Mouse (Mus musculus): ENCODE measurements around the gene Zmiz1. TPM values are rescaled to one million over a fixed set of nuclear protein-coding genes. Genes with fewer than 3 reads are reported as not detected.

The Zmiz1 gene
- total and polyA plus RNA-seq, 3 experiments, result 3.7 to 45.8 (median 11.1) TPM

- in situ Hi-C loops (cut with MboI; ENCODE audit: low pct_ligation_motif_present, low pct_unique_long_range_greater_than_20kb, low sequenced_read_pairs), result no loop called here
- H3K4me2 ChIP-seq (ENCODE audit: insufficient read depth, low read depth, poor library complexity, severe bottlenecking), result no peak overlapping the region
- H3K4me1 ChIP-seq (ENCODE audit: control insufficient read depth in 1 of 2, insufficient read depth in 2 of 2), result peaks cover 48 to 98% of the 10 kb centered on the region in 2 experiments
- DNase-seq (ENCODE audit: extremely low read depth), result no peak
- dilution Hi-C loops (cut with MboI; ENCODE audit: extremely low pct_ligation_motif_present, extremely low pct_unique_long_range_greater_than_20kb, low sequenced_read_pairs), result no loop called here
- peaks cover 15 to 38% of the 10 kb centered on the region in 2 experiments for H3K36me3 ChIP-seq (replicated peaks in 1 of 2; ENCODE audit: control insufficient read depth in 1 of 2, insufficient read depth in 1 of 2, low read length in 1 of 2)
- H3K9me3 ChIP-seq (replicated peaks; ENCODE audit: low read length), result no peaks in the 10 kb centered on the region
- no peak for TF ChIP-seq ZNF384 (IDR thresholded peaks at IDR 0.05; ENCODE audit: low read depth, low read length)
- no peak for TF ChIP-seq GABPA (IDR thresholded peaks at IDR 0.05; ENCODE audit: insufficient replicate concordance, low read depth, low read length)
- no peak for TF ChIP-seq PAX5 (IDR thresholded peaks at IDR 0.05; ENCODE audit: low read length)
- no peak for TF ChIP-seq ETS1 (conservative IDR thresholded peaks at IDR 0.05; ENCODE audit: low read depth, low read length)
- no peak for TF ChIP-seq SIN3A (IDR thresholded peaks at IDR 0.05; ENCODE audit: low read length)
- TF ChIP-seq E2F4 (IDR thresholded peaks at IDR 0.05; ENCODE audit: insufficient replicate concordance, low read depth, low read length), result no peak
- no peak for TF ChIP-seq TBP (conservative IDR thresholded peaks at IDR 0.05; ENCODE audit: low read depth, low read length)
- no peak for TF ChIP-seq ZC3H11A (IDR thresholded peaks at IDR 0.05; ENCODE audit: low read depth, low read length)
- no peak for TF ChIP-seq MYC (IDR thresholded peaks at IDR 0.05; ENCODE audit: low read depth, low read length)
- TF ChIP-seq USF1 (IDR thresholded peaks at IDR 0.05; ENCODE audit: low read depth, low read length), result no peak
- TF ChIP-seq CHD2 (IDR thresholded peaks at IDR 0.05; ENCODE audit: low read length), result no peak
- no peak for TF ChIP-seq MXI1 (IDR thresholded peaks at IDR 0.05; ENCODE audit: low read depth, low read length)
- no peak for TF ChIP-seq JUN (IDR thresholded peaks at IDR 0.05; ENCODE audit: insufficient read depth, low read depth, low read length)
- no peak for TF ChIP-seq MAZ (IDR thresholded peaks at IDR 0.05; ENCODE audit: low read depth, low read length)
- no peak for TF ChIP-seq NELFE (IDR thresholded peaks at IDR 0.05; ENCODE audit: low read depth, low read length)
- no peak for TF ChIP-seq ELF1 (IDR thresholded peaks at IDR 0.05; ENCODE audit: low read depth, low read length)
- H3K9ac ChIP-seq (ENCODE audit: insufficient read depth, low read depth), result no peak overlapping the region
- no peak overlapping the region for H3K4me3 ChIP-seq (replicated peaks in 1 of 3; ENCODE audit: low read depth in 2 of 3, low read length in 2 of 3, poor library complexity in 1 of 3)
- no peaks in the 10 kb centered on the region for H3K27me3 ChIP-seq (replicated peaks)
- 0 out of 2 replicates have a peak, but pooled peaks cover 2% of the 10 kb centered on the region for H3K79me2 ChIP-seq (replicated peaks; ENCODE audit: control insufficient read depth, extremely low read depth, insufficient read depth, poor library complexity, severe bottlenecking)
- no peak overlapping the region for H3K27ac ChIP-seq (ENCODE audit: insufficient read depth, low read depth)
These were observed 63.4 kb downstream of the Zmiz1 start for GRCm38 (mm10) chr14:25522415-25522814.

GRCm38 (mm10) chr14:25523230-25524110 is 64.5 kb downstream of the Zmiz1 start:
- dilution Hi-C loops (cut with MboI; ENCODE audit: extremely low pct_ligation_motif_present, extremely low pct_unique_long_range_greater_than_20kb, low sequenced_read_pairs), result no loop called here

More at GRCm38 (mm10) chr14:25523230-25524110, 64.5 kb downstream of the Zmiz1 start:
- peaks cover 40 to 98% of the 10 kb centered on the region in 2 experiments for H3K4me1 ChIP-seq (ENCODE audit: control insufficient read depth in 1 of 2, insufficient read depth in 2 of 2)
- H3K4me2 ChIP-seq (ENCODE audit: insufficient read depth, low read depth, poor library complexity, severe bottlenecking), result no peak overlapping the region
- in situ Hi-C loops (cut with MboI; ENCODE audit: low pct_ligation_motif_present, low pct_unique_long_range_greater_than_20kb, low sequenced_read_pairs), result no loop called here
- no peak for DNase-seq (ENCODE audit: extremely low read depth)
- H3K79me2 ChIP-seq (replicated peaks; ENCODE audit: control insufficient read depth, extremely low read depth, insufficient read depth, poor library complexity, severe bottlenecking), result no peaks in the 10 kb centered on the region
- no peak overlapping the region for H3K27ac ChIP-seq (ENCODE audit: insufficient read depth, low read depth)
- no peak overlapping the region for H3K4me3 ChIP-seq (replicated peaks in 1 of 3; ENCODE audit: low read depth in 2 of 3, low read length in 2 of 3, poor library complexity in 1 of 3)
- H3K36me3 ChIP-seq (replicated peaks in 1 of 2; ENCODE audit: control insufficient read depth in 1 of 2, insufficient read depth in 1 of 2, low read length in 1 of 2), result peaks cover 12 to 39% of the 10 kb centered on the region in 2 experiments
- no peaks in the 10 kb centered on the region for H3K27me3 ChIP-seq (replicated peaks)
- H3K9me3 ChIP-seq (replicated peaks; ENCODE audit: low read length), result no peaks in the 10 kb centered on the region
- no peak for TF ChIP-seq IRF4 (IDR thresholded peaks at IDR 0.05; ENCODE audit: low read depth, low read length)
- TF ChIP-seq CHD1 (IDR thresholded peaks at IDR 0.05; ENCODE audit: low read depth, low read length), result no peak
- no peak for TF ChIP-seq BHLHE40 (IDR thresholded peaks at IDR 0.05; ENCODE audit: low read depth, low read length)
- peak; percentile 59 for TF ChIP-seq ZKSCAN1 (IDR thresholded peaks at IDR 0.05; ENCODE audit: borderline replicate concordance, low read depth, low read length)
- TF ChIP-seq KAT2A (IDR thresholded peaks at IDR 0.05; ENCODE audit: insufficient replicate concordance, low read length), result no peak
- no peak for TF ChIP-seq POLR2A (IDR thresholded peaks at IDR 0.05; ENCODE audit: low read depth, low read length)
- no peak overlapping the region for H3K9ac ChIP-seq (ENCODE audit: insufficient read depth, low read depth)

Measured in CH12.LX (cell line).